36 mouse cellular contexts compared by ENCODE assay signal in genomic region chrX:37067299-37067698, GRCm38 (mm10). TPM values are rescaled to one million over a fixed set of nuclear protein-coding genes. Genes with fewer than 3 reads are reported as not detected.
"Had no signal": no experiment of that assay in that cellular context is flagged by ENCODE, and none has a peak within 500 bp of the region (broad histone marks: within the 10 kb centered on the region; RNA-seq: fewer than 3 reads in every experiment).

No protein-coding gene starts in this region.

- DNase-seq: gastrocnemius, postnatal 14 days; gastrocnemius, postnatal 36 days; heart, adult 2 months; heart, postnatal 4 days; kidney, adult 11 months; kidney, adult 2 months; kidney, adult 9 months; kidney, postnatal 14 days; kidney, postnatal 36 days; layer of hippocampus, adult 9-11 months; layer of hippocampus, postnatal 36 days; left cerebral cortex, postnatal 4 days had no signal

- ATAC-seq: hindbrain, embryonic 16.5 days; inflammation-experienced regulatory T-cells, adult 6 months; intestine, embryonic 16.5 days; liver, embryonic 12.5 days had no signal

RNA-seq across cellular contexts. Expression of gene Sowahd, which starts 18.7 kb away (rescaled TPM):
- total RNA-seq: gastrocnemius, adult 18-20 months; gastrocnemius, adult 8-10 months; gastrocnemius, postnatal 14 days; gastrocnemius, postnatal 36 days; heart, adult 2 months; heart, postnatal 25 days; heart, postnatal 4 days; layer of hippocampus, adult 18-20 months; layer of hippocampus, adult 8-10 months; layer of hippocampus, postnatal 14 days; layer of hippocampus, postnatal 36 days; left cerebral cortex, adult 18-20 months; left cerebral cortex, postnatal 25 days; left cerebral cortex, postnatal 4 days; liver, adult 2 months had no signal
- polyA plus RNA-seq: gonadal fat pad, adult 2 months; heart, adult 2 months; heart, postnatal 0 days; hindbrain, embryonic 10.5 days; hindbrain, embryonic 12.5 days; hindbrain, embryonic 14.5 days; inflammation-experienced regulatory T-cells, adult 6 months; kidney, embryonic 15.5 days; kidney, postnatal 0 days; large intestine, adult 2 months; limb, embryonic 11.5 days; limb, embryonic 13.5 days; limb, embryonic 15.5 days; liver, adult 2 months had no signal
